Mouse (Mus musculus): ENCODE measurements around the gene Smad6.

DNA sequence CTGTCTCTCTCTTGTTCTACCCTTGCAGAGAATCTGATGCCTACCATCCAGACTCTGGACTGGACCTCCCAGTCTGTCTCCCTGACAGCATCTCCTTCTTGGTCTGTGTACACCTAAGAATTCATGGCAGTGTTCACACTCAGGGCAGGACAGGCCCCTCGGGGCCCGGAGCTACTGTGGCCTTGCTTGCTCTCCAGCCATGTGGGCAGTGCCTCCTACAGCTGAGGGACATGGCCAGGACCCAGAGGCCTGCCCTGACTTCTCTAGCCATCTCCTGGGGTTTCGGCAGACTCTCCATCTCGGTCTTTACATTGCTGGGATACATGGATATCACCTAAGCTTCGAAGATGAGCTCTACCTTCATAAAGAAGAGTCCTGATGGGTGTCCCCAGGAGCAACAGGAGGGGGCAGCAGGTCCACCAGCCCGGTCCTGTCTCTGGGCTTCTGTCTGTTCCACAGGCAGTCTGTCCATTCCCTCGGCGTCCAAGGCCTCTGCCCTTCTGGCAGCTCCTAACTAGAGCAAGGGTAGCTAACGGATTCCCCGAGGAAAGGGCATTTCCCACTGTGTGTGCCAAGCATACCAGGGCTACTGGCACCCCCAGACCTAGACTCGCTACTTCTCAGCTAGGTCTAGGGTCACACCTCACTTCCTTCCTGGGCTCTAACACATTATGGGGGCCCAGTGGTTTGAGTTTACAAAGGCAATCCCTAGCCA lies 49.1 kb downstream of the Smad6 start:
- no peak for TF ChIP-seq CTCF (IDR thresholded peaks at IDR 0.05; ENCODE audit: low read depth)
- TF ChIP-seq EP300 (IDR thresholded peaks at IDR 0.05; ENCODE audit: low read depth), result no peak
